Mouse (Mus musculus) heart, embryonic 15.5 days (tissue): ENCODE results near the gene Clec16a. TPM values are rescaled to one million over a fixed set of nuclear protein-coding genes. Genes with fewer than 3 reads are reported as not detected.

Source experiments
- ATAC-seq: fragments of 200-750 bp; cut with Nextera tagmentation; replicated peaks from 2 replicates; pipeline ENCODE4 v1.8.0; 2017; ENCODE audit warnings: low read depth, moderate TSS enrichment; ENCODE audit not compliant: insufficient number of reproducible peaks, insufficient read depth, low FRiP score
- H3K27ac ChIP-seq: fragments of 300-500 bp; sonication (generic); 2 replicates; pipeline ENCODE4 v1.5.1; 2015; ENCODE audit warnings: mild to moderate bottlenecking, inconsistent platforms
- H3K27me3 ChIP-seq: fragments of 300-500 bp; sonication (generic); 2 replicates; pipeline ENCODE4 v1.6.1; 2015; ENCODE audit warnings: inconsistent platforms
- H3K36me3 ChIP-seq: fragments of 300-500 bp; sonication (generic); 2 replicates; pipeline ENCODE4 v1.6.1; 2015; ENCODE audit warnings: mild to moderate bottlenecking, inconsistent platforms
- H3K4me1 ChIP-seq: fragments of 300-500 bp; sonication (generic); replicated peaks from 2 replicates; pipeline ENCODE4 v1.6.1; 2015; ENCODE audit warnings: inconsistent platforms
- H3K4me2 ChIP-seq: fragments of 300-500 bp; sonication (generic); 2 replicates; pipeline ENCODE4 v1.6.1; 2015; ENCODE audit warnings: inconsistent platforms, mild to moderate bottlenecking, moderate library complexity
- H3K4me3 ChIP-seq: fragments of 300-500 bp; sonication (generic); 2 replicates; pipeline ENCODE4 v1.5.1; 2015; ENCODE audit warnings: mild to moderate bottlenecking, inconsistent platforms
- H3K9ac ChIP-seq: fragments of 300-500 bp; sonication (generic); 2 replicates; pipeline ENCODE4 v1.6.1; 2015; ENCODE audit warnings: mild to moderate bottlenecking, inconsistent platforms
- H3K9me3 ChIP-seq: fragments of 300-500 bp; sonication (generic); replicated peaks from 2 replicates; pipeline ENCODE4 v1.6.1; 2016; ENCODE audit warnings: inconsistent platforms
- WGBS: fragments of 180-500 bp; shearing (Covaris S2); methylation state at CpG from one replicate; pipeline ENCODE4 v1.1.7; 2015; ENCODE audit warnings: mixed read lengths; 5-methylcytosine and 5-hydroxymethylcytosine counted together
- polyA plus RNA-seq: library from polyadenylated mRNA; unstranded; fragments of >200 nt; fragmentation: Nextera tagmentation; extraction: Ambion mirVana; gene quantifications from 2 replicates; pipeline ENCODE4 v1.2.1, GENCODE M21; 2015

Gene Clec16a
- polyA plus RNA-seq, 1 experiment from 2014 or later = 30.4 TPM

DNA sequence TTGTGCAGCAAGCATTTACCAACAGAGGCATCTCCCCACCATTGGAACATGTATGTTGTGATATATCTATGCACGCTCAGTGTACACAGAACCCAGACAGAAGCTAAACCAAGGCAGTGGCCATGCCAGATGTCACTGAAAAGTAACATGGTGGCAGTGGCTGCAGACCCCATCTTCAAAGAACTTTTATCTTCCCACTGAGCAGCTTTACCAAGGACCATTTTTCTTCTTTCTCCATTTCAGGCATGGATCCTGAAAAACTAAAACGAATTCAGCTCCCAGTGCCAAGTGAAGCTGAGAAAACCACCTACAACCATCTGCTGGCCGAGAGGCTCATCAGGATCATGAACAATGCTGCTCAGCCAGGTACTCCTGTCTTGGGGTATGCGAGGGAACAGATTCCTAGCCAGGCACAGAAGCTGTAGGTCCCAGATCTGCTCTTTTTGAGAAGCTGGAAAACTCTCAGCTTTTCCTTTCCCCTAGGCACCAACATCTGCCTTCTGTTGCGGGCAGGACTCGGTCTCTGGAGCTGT, 82.1 kb downstream of the Clec16a start:
- 89% methylated on average over 6 of the region's 6 CpGs for WGBS
- ATAC-seq = no peak
- Histone ChIP-seq H3K27me3 (no peaks in the 10 kb centered on the region), H3K4me3 (no peak overlapping the region), H3K9ac (no peak overlapping the region), H3K36me3 (0 out of 2 replicates have a peak, but pooled peaks cover 3% of the 10 kb centered on the region), H3K4me1 (peaks cover 36% of the 10 kb centered on the region), H3K27ac (no peak overlapping the region), H3K9me3 (no peaks in the 10 kb centered on the region), H3K4me2 (no peak overlapping the region)

DNA sequence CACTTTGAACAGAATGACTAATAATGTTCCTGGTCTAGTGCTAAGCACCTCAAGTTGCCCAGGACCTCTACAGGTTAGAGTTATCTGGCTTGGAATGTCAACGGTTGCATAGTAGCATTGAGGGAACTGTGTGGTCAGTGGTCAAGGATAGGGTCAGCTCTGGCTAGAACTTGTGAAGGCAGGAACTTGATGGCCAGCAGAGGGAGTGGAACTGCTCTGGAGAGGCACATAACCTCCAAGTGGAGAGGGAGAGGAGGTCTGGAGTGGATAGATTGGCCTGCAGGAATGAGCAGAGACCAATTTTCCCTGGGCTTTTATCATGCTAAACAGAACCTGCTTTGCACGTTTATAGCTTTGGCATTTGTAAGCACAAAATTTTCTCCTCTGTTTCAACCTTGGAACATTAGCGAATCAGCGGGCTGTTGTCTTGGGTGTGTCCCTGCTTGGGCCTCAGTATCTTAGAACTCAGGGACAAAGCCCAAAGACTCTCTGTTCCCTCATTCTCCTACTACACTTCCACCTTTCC, 83.0 kb downstream of the Clec16a start:
- H3K9ac ChIP-seq = no peak overlapping the region
- 0 out of 2 replicates have a peak, but pooled peaks cover 3% of the 10 kb centered on the region for H3K36me3 ChIP-seq
- peaks cover 36% of the 10 kb centered on the region for H3K4me1 ChIP-seq
- H3K4me2 ChIP-seq = no peak overlapping the region
- H3K27me3 ChIP-seq = no peaks in the 10 kb centered on the region
- H3K27ac ChIP-seq = peak overlapping the region; percentile 70
- no peak for ATAC-seq
- H3K4me3 ChIP-seq = no peak overlapping the region
- no peaks in the 10 kb centered on the region for H3K9me3 ChIP-seq
- WGBS = 69% methylated on average over 4 of the region's 4 CpGs

DNA sequence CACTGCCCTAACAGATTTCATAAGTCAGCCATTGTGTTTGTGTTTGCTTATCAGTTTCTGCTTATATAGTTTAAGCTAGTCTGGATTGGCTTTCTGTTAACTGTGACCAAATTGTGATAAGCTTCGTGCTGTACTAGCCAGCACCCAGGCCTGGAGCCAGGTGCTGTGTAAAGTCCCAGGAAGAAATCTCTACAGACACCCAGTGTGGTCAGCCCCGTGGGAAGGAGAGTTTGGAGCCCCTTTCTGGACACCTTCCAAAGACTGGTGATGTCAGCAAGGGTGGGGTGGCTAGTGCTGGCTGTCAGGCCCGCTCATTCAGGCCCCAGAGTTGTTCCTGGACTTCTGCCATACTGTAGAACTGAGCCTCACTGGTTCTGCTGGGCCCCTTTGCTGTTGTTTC, 83.8 kb downstream of the Clec16a start:
- Histone ChIP-seq H3K36me3 (0 out of 2 replicates have a peak, but pooled peaks cover 3% of the 10 kb centered on the region), H3K4me2 (no peak overlapping the region), H3K4me1 (peaks cover 36% of the 10 kb centered on the region), H3K27ac (peak overlapping the region; percentile 70), H3K9me3 (no peaks in the 10 kb centered on the region), H3K4me3 (no peak overlapping the region), H3K9ac (no peak overlapping the region), H3K27me3 (no peaks in the 10 kb centered on the region)
- peak; percentile 78 for ATAC-seq
- 14% methylated on average over 3 of the region's 3 CpGs for WGBS

DNA sequence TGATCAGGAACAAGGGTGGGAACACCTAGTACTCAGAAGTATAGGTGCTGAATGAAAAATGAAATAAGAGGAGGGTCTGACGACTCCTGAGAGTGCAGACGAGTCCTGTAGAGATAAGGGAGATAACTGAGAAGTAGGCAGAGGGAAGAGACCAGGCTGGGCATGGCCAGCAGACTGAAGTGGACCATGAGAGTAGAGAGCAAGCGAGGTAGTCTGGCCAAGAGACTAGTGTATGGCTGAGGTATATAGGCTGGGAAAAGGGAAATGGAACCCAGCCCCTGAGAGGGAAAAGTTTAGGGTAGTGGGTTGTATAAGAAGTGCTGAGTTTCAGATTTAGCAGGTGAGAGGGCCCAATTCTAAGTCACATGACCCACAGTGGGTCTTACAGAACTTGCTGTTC, 84.2 kb downstream of the Clec16a start:
- Histone ChIP-seq H3K27me3 (no peaks in the 10 kb centered on the region), H3K4me3 (no peak overlapping the region), H3K27ac (peak overlapping the region; percentile 70), H3K4me1 (peaks cover 36% of the 10 kb centered on the region), H3K4me2 (no peak overlapping the region), H3K9me3 (no peaks in the 10 kb centered on the region), H3K36me3 (0 out of 2 replicates have a peak, but pooled peaks cover 3% of the 10 kb centered on the region), H3K9ac (no peak overlapping the region)
- no peak for ATAC-seq
- WGBS = 27% methylated on average over 3 of the region's 3 CpGs

DNA sequence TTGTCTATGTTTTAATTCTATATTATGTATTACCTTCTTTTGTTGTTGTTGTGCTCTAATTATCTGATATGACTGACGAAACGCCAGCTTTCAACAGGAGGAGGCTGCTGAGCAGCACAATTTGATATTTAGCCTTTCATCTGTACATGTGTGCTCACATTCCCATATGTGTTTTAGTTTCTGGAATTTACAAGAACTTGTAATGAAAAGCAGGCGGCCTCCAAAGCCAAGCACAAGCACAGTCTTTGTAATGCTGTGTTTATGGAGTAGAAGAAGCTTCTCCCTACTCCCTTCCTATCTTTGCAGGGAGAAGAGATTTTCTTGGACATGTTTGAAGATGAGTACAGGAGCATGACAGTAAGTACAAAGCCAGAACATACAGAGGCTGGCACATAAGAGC, 89.8 kb downstream of the Clec16a start:
- H3K9ac ChIP-seq = no peak overlapping the region
- no peak overlapping the region for H3K4me3 ChIP-seq
- peaks cover 35% of the 10 kb centered on the region for H3K4me1 ChIP-seq
- H3K27ac ChIP-seq = no peak overlapping the region
- H3K27me3 ChIP-seq = no peaks in the 10 kb centered on the region
- H3K36me3 ChIP-seq = no peaks in the 10 kb centered on the region
- no peak for ATAC-seq
- no peaks in the 10 kb centered on the region for H3K9me3 ChIP-seq
- no peak overlapping the region for H3K4me2 ChIP-seq
- 82% methylated on average over 3 of the region's 3 CpGs for WGBS

DNA sequence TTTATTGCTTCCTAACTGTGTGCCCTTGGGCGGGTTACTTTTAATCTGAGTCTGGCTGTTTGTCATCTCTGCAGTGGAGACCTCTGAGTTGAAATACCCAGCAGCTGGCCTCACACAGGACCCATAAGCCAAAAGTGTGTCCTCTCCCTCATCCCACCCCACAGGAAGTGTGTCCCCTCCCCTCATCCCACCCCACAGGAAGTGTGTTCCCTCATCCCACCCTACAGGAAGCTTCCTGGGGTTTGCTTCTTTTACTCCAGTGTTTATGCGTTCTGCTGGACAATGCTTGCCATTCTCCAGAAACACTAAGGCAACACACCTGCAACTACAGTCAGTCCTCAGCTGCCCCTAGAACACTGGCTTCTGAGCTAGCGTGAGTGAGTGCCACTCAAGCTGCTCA, 92.8 kb downstream of the Clec16a start:
- no peak for ATAC-seq
- no peaks in the 10 kb centered on the region for H3K27me3 ChIP-seq

DNA sequence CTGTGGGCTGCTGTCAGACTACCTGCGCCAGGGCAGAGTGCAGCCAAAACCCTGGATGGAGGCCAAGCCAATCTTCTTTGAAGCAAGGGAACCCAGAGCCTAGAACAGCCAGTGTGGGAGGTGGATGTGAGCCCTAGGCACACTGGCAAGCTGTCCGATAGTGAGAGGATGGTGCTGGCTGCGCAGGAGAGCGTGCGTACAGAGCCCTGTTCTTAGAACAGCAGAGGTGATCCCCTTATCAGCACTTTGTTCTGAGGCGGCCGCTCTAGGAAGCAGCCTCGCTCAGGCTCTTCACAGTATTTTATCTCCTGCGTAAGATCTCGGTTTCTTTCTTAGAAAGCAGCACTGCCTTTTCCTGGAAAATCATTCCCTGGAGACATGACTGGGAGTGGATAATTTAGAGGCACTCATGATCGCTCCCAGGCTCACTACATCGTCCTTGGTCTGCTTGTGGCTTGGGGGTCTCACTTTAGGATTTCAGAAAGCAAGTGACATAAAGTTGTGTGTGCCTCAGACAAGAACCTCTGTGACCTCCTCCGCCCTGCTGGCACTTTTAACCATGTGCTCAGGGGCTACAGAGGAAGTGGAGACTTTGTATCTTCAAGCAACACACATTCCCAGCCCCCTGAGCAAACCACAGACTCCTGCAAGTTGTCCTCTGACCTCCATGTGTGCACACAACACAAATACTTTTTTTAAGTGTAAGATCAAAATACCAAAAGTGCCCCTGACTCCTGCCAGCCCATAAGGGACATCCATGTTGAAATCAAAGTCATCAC, 94.2 kb downstream of the Clec16a start:
- Histone ChIP-seq H3K9me3 (no peaks in the 10 kb centered on the region), H3K4me1 (peaks cover 49% of the 10 kb centered on the region), H3K4me2 (no peak overlapping the region), H3K27ac (peak overlapping the region; percentile 16; the same call in 1 of the 2 replicates), H3K4me3 (no peak overlapping the region), H3K27me3 (no peaks in the 10 kb centered on the region), H3K9ac (peak overlapping the region; percentile 30; the same call in 1 of the 2 replicates), H3K36me3 (no peaks in the 10 kb centered on the region)
- ATAC-seq = no peak
- WGBS = 38% methylated on average over 13 of the region's 13 CpGs

More for the DNA sequence above, 92.8 kb downstream of the Clec16a start:
- Histone ChIP-seq H3K4me3 (no peak overlapping the region), H3K4me1 (peaks cover 44% of the 10 kb centered on the region), H3K9me3 (no peaks in the 10 kb centered on the region), H3K9ac (no peak overlapping the region), H3K4me2 (no peak overlapping the region), H3K36me3 (no peaks in the 10 kb centered on the region), H3K27ac (no peak overlapping the region)
- WGBS = 71% methylated on average over 3 of the region's 3 CpGs

DNA sequence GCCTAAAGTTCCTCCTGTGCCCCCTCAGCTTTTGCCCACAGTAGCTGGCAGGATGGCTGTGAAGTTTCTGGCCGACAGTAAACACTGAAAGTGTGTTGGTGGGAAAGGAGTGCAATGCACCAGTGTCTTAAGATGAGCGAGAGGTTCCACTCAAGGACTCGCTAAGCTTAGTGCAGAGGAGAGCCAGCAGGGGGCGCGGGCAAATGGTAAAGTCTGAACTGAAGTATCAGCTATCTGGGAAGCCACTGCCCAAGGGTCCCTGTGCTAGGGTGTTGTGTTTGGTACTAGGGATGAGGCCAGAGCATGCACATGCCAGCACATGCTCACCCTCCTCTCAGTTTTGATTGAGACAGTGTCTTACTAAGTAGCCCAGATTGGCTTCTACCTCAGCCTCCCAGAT, 94.9 kb downstream of the Clec16a start:
- 6% methylated on average over 5 of the region's 5 CpGs for WGBS
- no peak overlapping the region for H3K4me3 ChIP-seq
- no peaks in the 10 kb centered on the region for H3K9me3 ChIP-seq
- no peak overlapping the region for H3K4me2 ChIP-seq
- no peaks in the 10 kb centered on the region for H3K27me3 ChIP-seq
- no peak overlapping the region for H3K9ac ChIP-seq
- 0 out of 2 replicates have a peak overlapping the region, but pooled peaks have one; percentile 16 for H3K27ac ChIP-seq
- peak; percentile 47; the same call in 1 of the 2 replicates for ATAC-seq
- peaks cover 49% of the 10 kb centered on the region for H3K4me1 ChIP-seq
- H3K36me3 ChIP-seq = no peaks in the 10 kb centered on the region

DNA sequence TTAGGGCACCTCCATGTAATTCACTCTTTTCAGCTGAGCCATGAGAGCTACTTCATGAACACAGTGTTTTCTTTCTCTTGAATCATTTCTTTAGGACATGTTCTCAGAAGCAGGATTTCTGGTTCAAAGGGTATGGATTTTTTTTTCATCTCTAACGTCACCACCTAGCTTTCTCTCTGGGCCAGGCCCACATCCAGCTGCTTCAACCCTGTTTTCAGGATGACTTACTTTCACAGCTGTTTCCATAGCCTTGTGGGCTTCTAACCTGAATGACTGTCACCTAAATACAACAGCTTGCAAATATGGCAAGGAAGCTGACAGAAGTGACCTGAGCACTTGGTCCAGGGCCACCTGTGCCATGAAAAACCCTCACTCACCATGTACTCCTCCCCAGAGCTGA, 96.0 kb downstream of the Clec16a start:
- 75% methylated on average over 1 of the region's 1 CpGs for WGBS
- H3K27ac ChIP-seq = no peak overlapping the region
- no peak overlapping the region for H3K4me2 ChIP-seq
- H3K9me3 ChIP-seq = no peaks in the 10 kb centered on the region
- H3K4me1 ChIP-seq = peaks cover 49% of the 10 kb centered on the region
- H3K4me3 ChIP-seq = no peak overlapping the region
- H3K36me3 ChIP-seq = no peaks in the 10 kb centered on the region
- no peak overlapping the region for H3K9ac ChIP-seq
- no peaks in the 10 kb centered on the region for H3K27me3 ChIP-seq
- no peak for ATAC-seq

DNA sequence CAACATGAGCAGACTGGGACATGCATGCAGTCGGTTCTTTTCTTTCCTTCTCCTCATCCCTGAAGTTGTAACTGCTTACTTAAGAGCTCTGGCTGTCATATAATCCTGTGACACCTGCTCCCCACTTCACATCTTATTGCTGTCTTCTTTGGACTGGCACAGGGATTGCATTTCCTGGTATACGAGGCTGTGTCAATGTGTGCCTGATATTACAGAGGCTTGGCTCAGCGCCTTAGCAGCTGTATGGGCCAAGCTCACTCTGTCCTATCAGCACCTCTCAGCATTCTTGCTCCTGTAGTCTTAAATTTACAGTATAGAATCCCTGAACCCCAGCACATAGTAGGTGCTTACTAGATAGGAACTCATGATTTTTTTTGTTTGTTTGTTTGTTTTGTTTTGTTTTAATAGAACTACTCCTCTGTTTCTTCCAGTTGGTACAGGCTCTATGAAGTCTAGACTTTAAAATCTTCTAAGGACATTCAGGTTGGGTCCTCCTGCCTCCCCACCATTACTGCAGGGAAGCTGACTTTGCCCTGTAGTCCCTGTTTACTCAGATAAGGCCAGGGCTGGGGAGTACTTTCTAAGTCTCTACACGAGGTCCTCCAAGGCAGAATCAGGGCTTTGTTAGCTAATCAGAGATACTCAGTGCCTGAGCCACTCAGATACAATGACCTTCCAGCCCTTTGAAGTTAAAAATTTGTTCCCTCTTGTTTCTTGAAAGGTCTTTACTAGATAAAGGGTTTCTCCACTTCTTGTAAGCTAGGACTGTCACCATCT, 97.9 kb downstream of the Clec16a start:
- Histone ChIP-seq H3K36me3 (no peaks in the 10 kb centered on the region; the same call in 1 of the 2 replicates), H3K4me2 (no peak overlapping the region), H3K27ac (no peak overlapping the region), H3K9ac (no peak overlapping the region), H3K4me1 (peaks cover 34% of the 10 kb centered on the region), H3K4me3 (no peak overlapping the region), H3K27me3 (no peaks in the 10 kb centered on the region), H3K9me3 (no peaks in the 10 kb centered on the region)
- peak; percentile 40; the same call in 1 of the 2 replicates for ATAC-seq
- 26% methylated on average over 4 of the region's 4 CpGs for WGBS

DNA sequence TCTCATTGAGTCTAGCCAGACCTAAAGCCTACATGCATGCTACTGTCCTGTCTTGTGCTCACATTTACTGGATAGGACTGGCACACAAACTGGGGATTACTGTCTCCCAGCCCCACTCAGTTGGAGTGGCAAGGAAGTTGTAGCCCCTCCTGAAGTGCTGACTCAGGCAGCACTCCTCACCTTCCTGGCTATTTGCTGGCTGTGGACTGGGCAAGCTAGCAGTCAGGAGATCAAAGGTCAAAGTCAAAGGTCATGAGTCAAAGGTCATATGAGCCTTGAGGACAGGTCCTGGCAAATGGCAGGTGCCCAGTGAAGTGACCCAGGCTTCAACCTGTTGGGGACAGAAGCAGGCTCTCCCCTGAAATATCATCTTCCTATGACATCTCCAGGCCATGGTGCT, 99.1 kb downstream of the Clec16a start:
- no peaks in the 10 kb centered on the region for H3K9me3 ChIP-seq
- no peak overlapping the region for H3K4me3 ChIP-seq
- H3K4me2 ChIP-seq = no peak overlapping the region
- no peak overlapping the region for H3K9ac ChIP-seq
- H3K27ac ChIP-seq = no peak overlapping the region
- H3K27me3 ChIP-seq = no peaks in the 10 kb centered on the region
- ATAC-seq = no peak
- no peaks in the 10 kb centered on the region; the same call in 1 of the 2 replicates for H3K36me3 ChIP-seq
- H3K4me1 ChIP-seq = peaks cover 23% of the 10 kb centered on the region
